Mouse (Mus musculus) A20 (cell line): Measurements from ENCODE around the gene Ppp4r1.

ENCODE experiments used
- DNase-seq: peaks from one replicate; pipeline ENCODE4 v3.0.0-alpha.2; 2011; ENCODE audit warnings: low read depth, low spot score

Gene Ppp4r1

GRCm38 (mm10) chr17:65802026-65802425 is 19.7 kb downstream of the Ppp4r1 start:
- peak; percentile 84 for DNase-seq

- no peak for DNase-seq
These were observed 23.6 kb downstream of the Ppp4r1 start for GRCm38 (mm10) chr17:65805966-65806365.

- no peak for DNase-seq
These were observed 24.0 kb downstream of the Ppp4r1 start for GRCm38 (mm10) chr17:65806416-65806815.

GRCm38 (mm10) chr17:65811032-65811431 is 28.7 kb downstream of the Ppp4r1 start:
- DNase-seq: no peak

- no peak for DNase-seq
These were observed 31.4 kb downstream of the Ppp4r1 start for GRCm38 (mm10) chr17:65813763-65814162.

GRCm38 (mm10) chr17:65820197-65820596 is 37.8 kb downstream of the Ppp4r1 start:
- no peak for DNase-seq

- DNase-seq: no peak
These were observed 40.0 kb downstream of the Ppp4r1 start for GRCm38 (mm10) chr17:65822423-65822822.

- DNase-seq: no peak
These were observed 41.9 kb downstream of the Ppp4r1 start for GRCm38 (mm10) chr17:65824246-65824645.

GRCm38 (mm10) chr17:65826257-65826656 is 43.9 kb downstream of the Ppp4r1 start:
- DNase-seq: peak; percentile 83

- DNase-seq: peak; percentile 77
These were observed 44.9 kb downstream of the Ppp4r1 start for GRCm38 (mm10) chr17:65827119-65827840.

GRCm38 (mm10) chr17:65827904-65828303 is 45.5 kb downstream of the Ppp4r1 start:
- DNase-seq: no peak

- no peak for DNase-seq
These were observed 46.6 kb downstream of the Ppp4r1 start for GRCm38 (mm10) chr17:65828951-65829350.

GRCm38 (mm10) chr17:65830216-65830863 is 48.0 kb downstream of the Ppp4r1 start:
- peak; percentile 29 for DNase-seq

GRCm38 (mm10) chr17:65833891-65834290 is 51.5 kb downstream of the Ppp4r1 start:
- DNase-seq: no peak

GRCm38 (mm10) chr17:65836746-65837145 is 54.4 kb downstream of the Ppp4r1 start:
- no peak for DNase-seq

- no peak for DNase-seq
These were observed 57.3 kb downstream of the Ppp4r1 start for GRCm38 (mm10) chr17:65839541-65840256.

- no peak for DNase-seq
These were observed 60.5 kb downstream of the Ppp4r1 start for GRCm38 (mm10) chr17:65842669-65843381.

GRCm38 (mm10) chr17:65845423-65845822 is 63.0 kb downstream of the Ppp4r1 start:
- DNase-seq: no peak

GRCm38 (mm10) chr17:65847694-65848449 is 65.5 kb downstream of the Ppp4r1 start:
- DNase-seq: no peak

GRCm38 (mm10) chr17:65850487-65850886 is 68.1 kb downstream of the Ppp4r1 start:
- no peak for DNase-seq

GRCm38 (mm10) chr17:65851749-65852148 is 69.4 kb downstream of the Ppp4r1 start:
- DNase-seq: peak; percentile 27
